Mouse (Mus musculus) forebrain, embryonic 11.5 days (tissue): ENCODE measurements around the gene Nek6. TPM values are rescaled to one million over a fixed set of nuclear protein-coding genes. Genes with fewer than 3 reads are reported as not detected.

Source experiments
- ATAC-seq: fragments of 200-750 bp; cut with Nextera tagmentation; replicated peaks from 2 replicates; pipeline ENCODE4 v1.8.0; 2017; ENCODE audit warnings: moderate TSS enrichment; ENCODE audit not compliant: low FRiP score
- DNase-seq: peaks from one replicate; pipeline ENCODE4 v3.0.0-alpha.2; 2017; ENCODE audit warnings: low spot score
- H3K27ac ChIP-seq: fragments of 300-500 bp; sonication (generic); 2 replicates; pipeline ENCODE4 v1.5.1; 2014; ENCODE audit warnings: low read depth, low read length
- H3K27me3 ChIP-seq: fragments of 300-500 bp; sonication (generic); 2 replicates; pipeline ENCODE4 v1.6.1; 2014; ENCODE audit warnings: mild to moderate bottlenecking, low read length, mixed read lengths; ENCODE audit not compliant: control insufficient read depth, insufficient read depth
- H3K36me3 ChIP-seq: fragments of 300-500 bp; sonication (generic); 2 replicates; pipeline ENCODE4 v1.6.1; 2014; ENCODE audit warnings: mild to moderate bottlenecking, low read length, moderate library complexity, mixed read lengths; ENCODE audit not compliant: control insufficient read depth, insufficient read depth
- H3K4me1 ChIP-seq: fragments of 300-500 bp; sonication (generic); replicated peaks from 2 replicates; pipeline ENCODE4 v1.6.1; 2014; ENCODE audit warnings: low read length, mixed read lengths; ENCODE audit not compliant: control insufficient read depth, insufficient read depth
- H3K4me2 ChIP-seq: fragments of 300-500 bp; sonication (generic); 2 replicates; pipeline ENCODE4 v1.6.1; 2014; ENCODE audit warnings: low read depth, mild to moderate bottlenecking, low read length, moderate library complexity, mixed read lengths; ENCODE audit not compliant: severe bottlenecking
- H3K4me3 ChIP-seq: fragments of 300-500 bp; sonication (generic); 2 replicates; pipeline ENCODE4 v1.5.1; 2014; ENCODE audit warnings: low read depth, low read length
- H3K9ac ChIP-seq: fragments of 300-500 bp; sonication (generic); 2 replicates; pipeline ENCODE4 v1.6.1; 2014; ENCODE audit warnings: low read length
- H3K9me3 ChIP-seq: fragments of 300-500 bp; sonication (generic); 2 replicates; pipeline ENCODE4 v1.6.1; 2016; ENCODE audit warnings: low read length, mixed read lengths; ENCODE audit not compliant: control insufficient read depth
- WGBS: fragments of 180-500 bp; shearing (Covaris S2); extraction: QIAGEN DNeasy Blood & Tissue Kit; methylation state at CpG from one replicate; pipeline ENCODE4 v1.1.7; 2014; 5-methylcytosine and 5-hydroxymethylcytosine counted together
- polyA plus RNA-seq: library from polyadenylated mRNA; unstranded; fragments of >200 nt; fragmentation: Nextera tagmentation; extraction: Ambion mirVana; gene quantifications from 2 replicates; pipeline ENCODE4 v1.2.1, GENCODE M21; 2014

The Nek6 gene
- polyA plus RNA-seq, 1 experiment from 2014 or later: 138 TPM

GRCm38 (mm10) chr2:38556721-38557120 is 45.3 kb downstream of the Nek6 start:
- H3K4me1 ChIP-seq: peaks cover 9% of the 10 kb centered on the region
- WGBS: 89% methylated on average over 3 of the region's 3 CpGs
- DNase-seq (no peak), ATAC-seq (no peak)
- no peak overlapping the region for H3K27ac ChIP-seq
- no peak overlapping the region for H3K4me3 ChIP-seq
- H3K27me3 ChIP-seq: no peaks in the 10 kb centered on the region
- no peaks in the 10 kb centered on the region; the same call in 1 of the 2 replicates for H3K36me3 ChIP-seq
- no peak overlapping the region for H3K9ac ChIP-seq
- H3K4me2 ChIP-seq: no peak overlapping the region
- H3K9me3 ChIP-seq: no peaks in the 10 kb centered on the region

- H3K9me3 ChIP-seq: no peaks in the 10 kb centered on the region
- H3K4me1 ChIP-seq: peaks cover 2% of the 10 kb centered on the region; the same call in 1 of the 2 replicates
- H3K36me3 ChIP-seq: no peaks in the 10 kb centered on the region; the same call in 1 of the 2 replicates
- H3K4me2 ChIP-seq: no peak overlapping the region
- DNase-seq (no peak), ATAC-seq (peak; percentile 44)
- H3K9ac ChIP-seq: no peak overlapping the region
- H3K4me3 ChIP-seq: no peak overlapping the region
- 49% methylated on average over 17 of the region's 17 CpGs for WGBS
- no peak overlapping the region; the same call in 1 of the 2 replicates for H3K27ac ChIP-seq
- no peaks in the 10 kb centered on the region for H3K27me3 ChIP-seq
These were observed 49.1 kb downstream of the Nek6 start for GRCm38 (mm10) chr2:38560296-38561227.

DNA sequence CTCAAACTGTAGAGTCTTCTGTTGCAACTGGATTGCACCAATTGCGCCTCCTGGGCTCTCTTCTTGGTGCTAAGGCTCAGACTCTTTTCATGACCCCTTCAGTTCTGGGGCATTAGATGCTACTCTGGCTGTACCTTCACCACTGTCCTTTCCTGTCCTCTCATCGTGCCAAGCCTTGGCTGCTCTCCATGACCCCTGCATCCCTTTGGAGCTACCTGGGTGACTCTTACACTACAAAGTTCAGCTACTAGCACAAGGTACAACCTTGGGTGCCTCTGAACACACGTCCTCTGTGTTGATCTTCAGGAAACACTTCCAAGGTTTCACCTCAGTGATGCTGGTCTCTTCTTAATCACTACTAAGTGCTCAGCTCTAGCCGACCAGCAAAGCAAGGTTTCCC is 51.2 kb downstream of the Nek6 start:
- Histone ChIP-seq H3K27me3 (no peaks in the 10 kb centered on the region), H3K4me3 (no peak overlapping the region), H3K9me3 (no peaks in the 10 kb centered on the region), H3K9ac (no peak overlapping the region), H3K4me2 (no peak overlapping the region), H3K27ac (no peak overlapping the region), H3K4me1 (peaks cover 2% of the 10 kb centered on the region; the same call in 1 of the 2 replicates), H3K36me3 (no peaks in the 10 kb centered on the region; the same call in 1 of the 2 replicates)
- 92% methylated on average over 4 of the region's 4 CpGs for WGBS
- DNase-seq (no peak), ATAC-seq (no peak)

DNA sequence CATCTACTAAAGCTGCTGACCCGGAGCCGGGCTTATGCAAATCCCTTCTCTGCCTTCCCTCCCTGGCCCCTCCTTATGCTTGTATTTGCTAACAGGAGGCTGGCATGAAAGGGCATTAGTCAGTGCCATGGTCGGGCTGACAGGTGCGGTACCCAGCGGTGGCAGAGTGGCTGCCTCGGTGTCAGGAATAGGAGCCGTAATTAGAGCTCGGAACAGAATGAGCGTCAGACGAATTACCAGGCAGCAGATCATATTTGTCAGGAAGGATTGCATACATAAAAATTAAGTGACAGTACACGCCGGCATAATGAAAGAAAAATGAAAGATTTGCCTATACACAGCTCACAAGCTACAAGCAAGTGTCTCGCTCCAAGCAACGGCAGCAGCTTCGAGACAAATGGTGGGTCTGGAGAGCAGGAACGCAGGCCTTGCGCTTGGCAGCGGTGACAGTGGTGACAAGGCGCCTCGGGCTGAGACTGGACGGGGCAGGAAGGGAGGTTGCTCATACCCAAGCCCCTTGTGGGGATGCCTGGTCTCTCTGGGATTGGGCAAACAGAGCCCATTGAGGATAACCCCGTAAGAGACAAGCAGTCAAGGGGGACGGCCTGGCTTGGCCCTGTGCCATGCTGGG is 60.6 kb downstream of the Nek6 start:
- no peaks in the 10 kb centered on the region for H3K27me3 ChIP-seq
- H3K4me3 ChIP-seq: no peak overlapping the region
- WGBS: 91% methylated on average over 23 of the region's 23 CpGs
- H3K9me3 ChIP-seq: no peaks in the 10 kb centered on the region
- no peaks in the 10 kb centered on the region; the same call in 1 of the 2 replicates for H3K36me3 ChIP-seq
- H3K27ac ChIP-seq: 0 out of 2 replicates have a peak overlapping the region, but pooled peaks have one; percentile 6
- H3K4me2 ChIP-seq: no peak overlapping the region
- ATAC-seq (no peak), DNase-seq (no peak)
- H3K9ac ChIP-seq: no peak overlapping the region
- no peaks in the 10 kb centered on the region; the same call in 1 of the 2 replicates for H3K4me1 ChIP-seq

- no peak overlapping the region for H3K4me3 ChIP-seq
- no peak overlapping the region for H3K27ac ChIP-seq
- H3K9me3 ChIP-seq: no peaks in the 10 kb centered on the region
- H3K9ac ChIP-seq: no peak overlapping the region
- no peak for ATAC-seq
- DNase-seq: no peak
- 0 out of 2 replicates have a peak, but pooled peaks cover 2% of the 10 kb centered on the region for H3K4me1 ChIP-seq
- 100% methylated on average over 2 of the region's 2 CpGs for WGBS
- no peak overlapping the region for H3K4me2 ChIP-seq
- no peaks in the 10 kb centered on the region; the same call in 1 of the 2 replicates for H3K36me3 ChIP-seq
- H3K27me3 ChIP-seq: no peaks in the 10 kb centered on the region
These were observed 63.3 kb downstream of the Nek6 start for GRCm38 (mm10) chr2:38574697-38575096.

DNA sequence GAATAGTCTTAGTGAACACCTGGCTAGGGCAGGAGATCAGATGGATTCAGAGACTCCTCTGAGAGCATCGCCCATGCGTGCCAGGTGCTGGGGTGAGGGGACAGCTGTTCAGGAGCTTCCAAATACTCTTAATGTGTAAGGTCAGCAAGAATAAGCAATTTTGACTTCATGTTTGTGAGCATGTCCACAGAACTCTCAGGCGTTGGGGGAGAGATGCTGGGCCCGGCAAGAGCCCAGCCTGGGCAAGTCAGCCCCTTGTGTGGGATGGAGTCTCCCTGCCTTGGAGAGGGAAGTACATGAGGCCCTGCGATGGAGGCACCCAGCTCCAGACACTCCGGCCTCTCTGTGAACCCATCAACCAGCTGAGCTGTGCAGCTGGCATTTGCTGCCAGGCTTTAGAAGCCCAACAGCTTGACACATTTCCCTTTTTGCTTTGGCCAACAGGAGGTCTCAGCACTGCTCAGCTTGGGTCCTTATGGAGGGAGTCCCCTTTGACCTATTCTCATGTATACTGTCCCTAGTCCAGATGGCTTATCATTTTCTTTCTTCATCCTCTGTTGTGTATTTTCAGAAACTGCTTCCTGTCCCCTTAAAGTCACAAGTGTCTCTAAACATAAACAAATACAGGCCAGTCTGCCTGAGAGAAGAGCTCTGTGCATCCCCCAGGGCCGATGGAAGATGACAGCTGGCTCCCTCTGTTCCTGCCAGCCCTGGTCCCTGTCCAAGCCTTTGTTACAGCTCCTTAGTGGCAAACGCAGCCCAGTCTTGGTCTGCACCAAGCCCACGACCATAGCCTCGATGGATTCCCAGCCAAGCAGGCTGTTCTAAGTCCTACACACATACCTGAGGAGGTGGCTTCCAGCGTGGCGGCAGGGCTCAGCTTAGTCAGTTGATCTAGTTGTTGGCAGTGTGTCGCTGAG is 67.4 kb downstream of the Nek6 start:
- Histone ChIP-seq H3K9me3 (no peaks in the 10 kb centered on the region), H3K4me2 (no peak overlapping the region), H3K27ac (no peak overlapping the region), H3K4me1 (peaks cover 7% of the 10 kb centered on the region), H3K36me3 (no peaks in the 10 kb centered on the region; the same call in 1 of the 2 replicates), H3K4me3 (no peak overlapping the region), H3K9ac (no peak overlapping the region), H3K27me3 (no peaks in the 10 kb centered on the region)
- DNase-seq (no peak), ATAC-seq (no peak)
- WGBS: 78% methylated on average over 13 of the region's 13 CpGs

DNA sequence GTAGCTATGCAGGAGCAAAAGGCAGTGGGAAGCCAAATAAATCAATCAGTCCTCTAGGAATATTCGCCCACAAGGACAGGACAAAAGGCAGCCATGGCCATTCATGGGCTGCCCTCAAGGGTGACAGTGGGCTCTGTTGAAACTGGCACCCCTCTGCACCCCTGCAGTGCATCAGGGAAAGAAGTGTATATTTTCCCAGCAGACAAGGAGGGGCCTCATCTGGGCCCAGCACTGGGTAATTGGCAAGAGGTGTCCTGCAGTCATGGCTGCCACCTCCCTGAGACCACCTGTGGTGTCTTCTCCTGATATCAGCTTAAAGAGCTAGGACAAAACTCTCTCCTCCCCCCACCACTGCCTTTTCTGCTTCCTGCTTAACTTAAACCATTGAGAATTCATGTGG is 68.1 kb downstream of the Nek6 start:
- Histone ChIP-seq H3K36me3 (no peaks in the 10 kb centered on the region; the same call in 1 of the 2 replicates), H3K4me2 (no peak overlapping the region), H3K27me3 (no peaks in the 10 kb centered on the region), H3K9me3 (no peaks in the 10 kb centered on the region), H3K4me1 (peaks cover 14% of the 10 kb centered on the region), H3K4me3 (no peak overlapping the region), H3K27ac (0 out of 2 replicates have a peak overlapping the region, but pooled peaks have one; percentile 18), H3K9ac (no peak overlapping the region)
- ATAC-seq (no peak), DNase-seq (no peak)
- 71% methylated on average over 1 of the region's 1 CpGs for whole genome bisulfite sequencing

DNA sequence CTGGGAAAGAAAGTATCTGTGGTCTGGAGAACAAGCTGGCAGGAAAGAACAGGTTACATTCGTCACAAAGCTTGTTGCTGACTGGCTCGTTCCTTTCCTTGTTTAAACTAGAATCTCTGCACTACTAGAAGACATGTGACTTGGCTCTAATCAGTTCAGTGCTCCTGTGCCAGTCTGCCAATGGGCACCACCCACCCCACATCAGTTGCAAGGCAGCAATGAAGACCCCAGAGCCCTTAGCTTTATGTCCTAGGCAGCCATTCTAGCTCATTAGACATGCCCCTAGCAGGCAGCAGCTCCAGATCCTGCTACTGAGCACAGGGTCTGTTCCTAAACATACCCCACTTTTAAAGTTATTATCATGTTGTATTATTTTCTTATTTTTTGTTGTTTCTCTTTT is 72.5 kb downstream of the Nek6 start:
- ATAC-seq (no peak), DNase-seq (no peak)
- H3K27me3 ChIP-seq: no peaks in the 10 kb centered on the region
- no peaks in the 10 kb centered on the region for H3K9me3 ChIP-seq
- H3K4me1 ChIP-seq: peaks cover 31% of the 10 kb centered on the region
- H3K4me2 ChIP-seq: no peak overlapping the region
- 0 out of 2 replicates have a peak, but pooled peaks cover under 1% of the 10 kb centered on the region for H3K36me3 ChIP-seq
- H3K27ac ChIP-seq: peak overlapping the region; percentile 81
- H3K9ac ChIP-seq: no peak overlapping the region; the same call in none of the 2 replicates
- WGBS: 81% methylated on average over 2 of the region's 2 CpGs
- H3K4me3 ChIP-seq: no peak overlapping the region
